Mouse (Mus musculus) liver, embryonic 16.5 days (tissue): ENCODE data around the gene Lypla2. TPM values are rescaled to one million over a fixed set of nuclear protein-coding genes. Genes with fewer than 3 reads are reported as not detected.
A peak's percentile ranks its signal among the peaks of the same experiment; 100 is the strongest.

Experiments
- ATAC-seq: fragments of 200-750 bp; cut with Nextera tagmentation; 2 replicates; pipeline ENCODE4 v1.8.0; 2017; ENCODE audit warnings: low read depth, mild to moderate bottlenecking, moderate number of reproducible peaks, moderate library complexity
- H3K27ac ChIP-seq: fragments of 300-500 bp; sonication (generic); 2 replicates; pipeline ENCODE4 v1.5.1; 2014; ENCODE audit warnings: mild to moderate bottlenecking, low read length
- H3K27me3 ChIP-seq: fragments of 300-500 bp; sonication (generic); 2 replicates; pipeline ENCODE4 v1.6.1; 2014; ENCODE audit warnings: low read depth, low read length, mixed read lengths; ENCODE audit not compliant: control insufficient read depth, insufficient read depth
- H3K36me3 ChIP-seq: fragments of 300-500 bp; sonication (generic); 2 replicates; pipeline ENCODE4 v1.6.1; 2014; ENCODE audit warnings: mild to moderate bottlenecking; ENCODE audit not compliant: control insufficient read depth, insufficient read depth
- H3K4me1 ChIP-seq: fragments of 300-500 bp; sonication (generic); 2 replicates; pipeline ENCODE4 v1.6.1; 2014; ENCODE audit warnings: low read depth, low read length, mixed read lengths; ENCODE audit not compliant: control insufficient read depth
- H3K4me2 ChIP-seq: fragments of 300-500 bp; sonication (generic); 2 replicates; pipeline ENCODE4 v1.6.1; 2014; ENCODE audit warnings: low read depth, low read length, mixed read lengths
- H3K4me3 ChIP-seq: fragments of 300-500 bp; sonication (generic); 2 replicates; pipeline ENCODE4 v1.5.1; 2014; ENCODE audit warnings: low read depth, mild to moderate bottlenecking, low read length
- H3K9ac ChIP-seq: fragments of 300-500 bp; sonication (generic); 2 replicates; pipeline ENCODE4 v1.6.1; 2014; ENCODE audit warnings: low read depth, low read length
- H3K9me3 ChIP-seq: fragments of 300-500 bp; sonication (generic); replicated peaks from 2 replicates; pipeline ENCODE4 v1.6.1; 2016; ENCODE audit warnings: low read length; ENCODE audit not compliant: control insufficient read depth
- WGBS: fragments of 180-500 bp; shearing (Covaris S2); extraction: QIAGEN DNeasy Blood & Tissue Kit; methylation state at CpG from one replicate; pipeline ENCODE4 v1.1.7; 2014; ENCODE audit not compliant: insufficient replicate concordance; 5-methylcytosine and 5-hydroxymethylcytosine counted together
- polyA plus RNA-seq: library from polyadenylated mRNA; unstranded; fragments of >200 nt; fragmentation: Nextera tagmentation; extraction: Ambion mirVana; gene quantifications from 2 replicates; pipeline ENCODE4 v1.2.1, GENCODE M21; 2015

Lypla2 gene
- polyA plus RNA-seq, 1 experiment from 2014 or later, result 39.9 TPM

DNA sequence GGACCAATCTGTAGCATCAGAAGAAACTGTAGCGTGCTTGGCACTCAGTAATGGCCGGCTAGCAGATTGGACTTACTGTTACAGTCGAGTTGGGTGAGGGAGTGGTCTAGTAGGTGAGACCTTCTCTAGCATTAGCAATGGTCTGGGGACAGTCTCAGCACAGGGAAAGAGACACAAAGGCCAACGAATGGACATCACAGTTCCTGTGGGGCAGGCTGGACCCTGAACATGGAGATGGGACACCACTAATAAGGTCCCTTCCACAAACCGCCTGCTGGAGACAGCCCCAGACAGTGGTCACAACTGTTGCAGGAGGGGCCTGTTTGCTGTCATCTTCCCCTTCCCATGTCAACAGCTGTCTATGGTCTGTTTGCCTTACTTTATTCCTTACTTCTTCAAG is 10.7 kb downstream of the Lypla2 start:
- WGBS, result 81% methylated on average over 5 of the region's 5 CpGs
- H3K9me3 ChIP-seq, result no peaks in the 10 kb centered on the region
- no peaks in the 10 kb centered on the region for H3K27me3 ChIP-seq
- H3K4me2 ChIP-seq, result no peak overlapping the region
- H3K27ac ChIP-seq, result no peak overlapping the region
- ATAC-seq, result no peak
- peaks cover 15% of the 10 kb centered on the region for H3K4me1 ChIP-seq
- H3K4me3 ChIP-seq, result no peak overlapping the region
- 0 out of 2 replicates have a peak, but pooled peaks cover 2% of the 10 kb centered on the region for H3K36me3 ChIP-seq
- H3K9ac ChIP-seq, result no peak overlapping the region

DNA sequence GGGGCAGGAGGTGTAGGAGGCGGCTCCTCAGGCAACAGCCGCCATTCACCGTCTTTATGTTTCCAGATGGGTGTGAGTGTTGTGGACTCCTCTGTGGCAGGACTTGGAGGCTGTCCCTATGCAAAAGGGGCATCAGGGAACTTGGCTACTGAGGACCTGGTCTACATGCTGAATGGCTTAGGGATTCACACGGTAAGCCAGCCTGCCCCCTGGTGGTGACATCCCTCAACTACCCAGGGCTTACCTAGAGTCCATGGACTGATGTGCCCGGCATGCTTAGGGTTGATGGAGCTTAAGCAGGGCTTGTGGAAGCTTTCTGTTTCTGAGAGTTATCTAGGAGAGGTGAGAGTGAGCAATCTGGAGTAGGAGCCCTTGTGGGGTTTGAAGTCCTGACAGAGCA is 11.7 kb downstream of the Lypla2 start:
- Histone ChIP-seq H3K9me3 (no peaks in the 10 kb centered on the region), H3K36me3 (no peaks in the 10 kb centered on the region), H3K27me3 (no peaks in the 10 kb centered on the region), H3K4me2 (no peak overlapping the region), H3K27ac (no peak overlapping the region), H3K9ac (no peak overlapping the region), H3K4me1 (peaks cover 15% of the 10 kb centered on the region), H3K4me3 (no peak overlapping the region)
- 23% methylated on average over 5 of the region's 5 CpGs for WGBS
- ATAC-seq, result no peak

- ATAC-seq, result peak; percentile 72
- Histone ChIP-seq H3K9me3 (no peaks in the 10 kb centered on the region), H3K27me3 (no peaks in the 10 kb centered on the region), H3K4me3 (no peak overlapping the region), H3K27ac (peak overlapping the region; percentile 65), H3K4me1 (peaks cover 6% of the 10 kb centered on the region), H3K36me3 (peaks cover 6% of the 10 kb centered on the region), H3K4me2 (no peak overlapping the region), H3K9ac (no peak overlapping the region)
- WGBS, result 64% methylated on average over 8 of the region's 8 CpGs
Measured at GRCm38 (mm10) chr4:135958354-135958753, 14.1 kb downstream of the Lypla2 start.

DNA sequence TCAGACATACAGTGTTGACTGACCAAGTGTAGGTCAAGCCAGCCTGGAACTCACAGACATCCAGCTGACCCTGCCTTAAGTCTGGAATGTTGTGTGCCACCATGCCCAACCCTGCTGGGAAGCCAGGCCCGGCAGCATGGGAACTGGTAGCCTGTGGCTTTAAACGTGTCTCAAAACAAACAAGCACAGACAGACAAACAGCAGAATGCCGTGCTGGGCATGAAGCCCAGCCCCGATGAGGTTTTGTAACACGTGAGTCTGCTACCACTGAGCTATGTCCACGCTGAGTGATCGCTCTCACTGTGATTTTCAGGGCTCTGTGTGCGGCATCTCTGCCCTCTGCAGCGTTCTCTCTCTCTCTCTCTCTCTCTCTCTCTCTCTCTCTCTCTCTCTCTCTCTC is 16.5 kb downstream of the Lypla2 start:
- H3K4me1 ChIP-seq, result peaks cover 2% of the 10 kb centered on the region; the same call in 1 of the 2 replicates
- 78% methylated on average over 9 of the region's 9 CpGs for WGBS
- no peak for ATAC-seq
- no peak overlapping the region for H3K4me2 ChIP-seq
- H3K27me3 ChIP-seq, result no peaks in the 10 kb centered on the region
- H3K9ac ChIP-seq, result no peak overlapping the region
- H3K27ac ChIP-seq, result no peak overlapping the region
- no peaks in the 10 kb centered on the region; the same call in 1 of the 2 replicates for H3K9me3 ChIP-seq
- H3K4me3 ChIP-seq, result no peak overlapping the region
- H3K36me3 ChIP-seq, result peaks cover 22% of the 10 kb centered on the region

GRCm38 (mm10) chr4:135954241-135954640 is 18.2 kb downstream of the Lypla2 start:
- Histone ChIP-seq H3K36me3 (peaks cover 22% of the 10 kb centered on the region), H3K27ac (no peak overlapping the region), H3K27me3 (no peaks in the 10 kb centered on the region), H3K4me3 (no peak overlapping the region), H3K9ac (no peak overlapping the region), H3K9me3 (no peaks in the 10 kb centered on the region; the same call in 1 of the 2 replicates), H3K4me1 (peaks cover 2% of the 10 kb centered on the region; the same call in 1 of the 2 replicates), H3K4me2 (no peak overlapping the region)
- ATAC-seq, result no peak
- 16% methylated on average over 2 of the region's 2 CpGs for WGBS

DNA sequence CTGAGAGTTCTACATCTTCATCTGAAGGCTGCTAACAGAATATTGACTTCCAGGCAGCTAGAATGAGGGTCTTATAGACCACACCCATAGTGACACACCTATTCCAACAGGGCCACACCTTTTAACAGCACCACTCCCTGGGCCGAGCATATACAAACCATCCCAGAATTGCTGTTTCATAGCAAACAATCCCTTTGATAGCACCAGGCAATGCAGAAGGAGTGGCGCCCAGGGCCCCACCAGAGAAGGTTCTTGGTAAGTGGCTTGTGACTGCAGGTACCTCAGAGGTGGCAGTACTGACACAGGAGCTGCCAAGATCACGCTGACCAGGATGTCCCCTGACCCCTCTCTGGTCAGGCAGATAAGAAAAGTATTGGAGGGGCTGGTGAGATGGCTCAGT is 19.2 kb downstream of the Lypla2 start:
- Histone ChIP-seq H3K9me3 (no peaks in the 10 kb centered on the region; the same call in 1 of the 2 replicates), H3K36me3 (peaks cover 22% of the 10 kb centered on the region), H3K4me3 (no peak overlapping the region), H3K4me2 (no peak overlapping the region), H3K27me3 (no peaks in the 10 kb centered on the region), H3K4me1 (peaks cover 10% of the 10 kb centered on the region), H3K9ac (no peak overlapping the region), H3K27ac (no peak overlapping the region)
- no peak for ATAC-seq
- WGBS, result 70% methylated on average over 3 of the region's 3 CpGs

GRCm38 (mm10) chr4:135951505-135951904 is 20.9 kb downstream of the Lypla2 start:
- no peaks in the 10 kb centered on the region; the same call in 1 of the 2 replicates for H3K9me3 ChIP-seq
- H3K27me3 ChIP-seq, result no peaks in the 10 kb centered on the region
- peaks cover 21% of the 10 kb centered on the region for H3K4me1 ChIP-seq
- H3K4me2 ChIP-seq, result no peak overlapping the region
- H3K4me3 ChIP-seq, result no peak overlapping the region
- no peak for ATAC-seq
- H3K36me3 ChIP-seq, result peaks cover 22% of the 10 kb centered on the region
- no peak overlapping the region for H3K27ac ChIP-seq
- WGBS, result 90% methylated on average over 3 of the region's 3 CpGs
- no peak overlapping the region for H3K9ac ChIP-seq

- Histone ChIP-seq H3K27me3 (no peaks in the 10 kb centered on the region), H3K27ac (no peak overlapping the region), H3K36me3 (peaks cover 22% of the 10 kb centered on the region), H3K4me1 (peaks cover 29% of the 10 kb centered on the region), H3K4me2 (no peak overlapping the region), H3K9ac (no peak overlapping the region), H3K9me3 (no peaks in the 10 kb centered on the region; the same call in 1 of the 2 replicates), H3K4me3 (no peak overlapping the region)
- ATAC-seq, result no peak
- 72% methylated on average over 6 of the region's 6 CpGs for WGBS
Measured at GRCm38 (mm10) chr4:135950365-135950764, 22.1 kb downstream of the Lypla2 start.

- Histone ChIP-seq H3K27me3 (no peaks in the 10 kb centered on the region), H3K9me3 (no peaks in the 10 kb centered on the region; the same call in 1 of the 2 replicates), H3K4me3 (no peak overlapping the region), H3K9ac (no peak overlapping the region), H3K4me1 (peaks cover 31% of the 10 kb centered on the region), H3K4me2 (no peak overlapping the region), H3K36me3 (peaks cover 19% of the 10 kb centered on the region), H3K27ac (no peak overlapping the region)
- ATAC-seq, result peak; percentile 43
- WGBS, result 64% methylated on average over 6 of the region's 6 CpGs
Measured at GRCm38 (mm10) chr4:135949911-135950310, 22.5 kb downstream of the Lypla2 start.
